In the genomic region with DNA sequence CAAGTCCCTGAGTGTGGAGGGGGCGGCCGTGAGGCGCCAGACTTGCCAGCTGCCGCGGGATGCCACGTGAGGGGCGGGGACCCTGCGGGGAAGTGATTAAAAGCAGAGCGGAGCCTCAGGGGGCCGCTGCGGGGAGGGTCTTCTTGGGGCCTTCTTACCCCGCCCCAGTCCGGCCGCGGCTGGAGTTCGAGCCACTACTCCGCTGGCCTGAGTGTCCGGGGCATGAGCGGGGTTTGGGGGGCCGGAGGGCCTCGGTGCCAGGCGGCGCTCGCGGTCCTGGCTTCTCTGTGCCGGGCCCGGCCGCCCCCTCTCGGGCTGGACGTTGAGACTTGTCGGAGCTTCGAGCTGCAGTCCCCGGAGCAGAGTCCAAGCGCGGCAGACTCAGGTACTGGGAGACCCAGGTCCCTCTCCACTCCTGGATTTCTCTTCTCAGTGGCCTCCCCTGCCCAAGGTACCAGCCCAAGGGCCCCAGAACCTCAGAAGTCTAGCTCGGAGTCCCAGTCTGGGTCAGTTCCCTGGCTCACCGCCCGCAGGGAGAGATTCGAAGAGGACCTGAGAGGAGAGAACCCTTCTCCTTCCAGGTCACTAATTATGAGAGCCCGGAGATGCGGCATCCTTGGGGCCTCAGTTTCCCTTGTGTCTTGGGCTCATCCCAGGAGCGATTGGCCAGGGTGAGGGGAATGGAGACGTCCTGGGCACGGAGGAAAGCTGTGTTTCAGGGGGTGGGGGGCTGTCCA, we compare ENCODE assay signal across 8 mouse cellular contexts. TPM values are rescaled to one million over a fixed set of nuclear protein-coding genes. Genes with fewer than 3 reads are reported as not detected.
DNase-seq lines count a peak whose midpoint lies in the region; ATAC-seq and TF ChIP-seq lines count a peak whose summit lies in the region.

Gene Syt6 (plus strand): TSS at position 76 of the 737 bp plus-strand sequence.

- no peak for TF ChIP-seq POLR2A in heart, adult 2 months (IDR thresholded peaks at IDR 0.05; ENCODE audit: insufficient read depth, low read depth, low read length)
- TF ChIP-seq POLR2A in thymus, adult 2 months (IDR thresholded peaks at IDR 0.05; ENCODE audit: control insufficient read depth, extremely low read depth, insufficient read depth, low read length, poor library complexity), result no peak

- DNase-seq in heart, adult 2 months, result no peak
- no peak for DNase-seq in heart, postnatal 25 days (ENCODE audit: low spot score)
- DNase-seq in thymus, adult 2 months, result no peak
- DNase-seq in thymus, postnatal 10 days (ENCODE audit: low spot score in 2 of 2), result no peak
- no peak for DNase-seq in natural killer cell, adult 2 months (ENCODE audit: low spot score in 2 of 2)
- no peak for DNase-seq in adipocyte (ENCODE audit: low spot score)

- peaks cover 16% of the 10 kb centered on the region for H3K27me3 ChIP-seq in heart, adult 2 months (ENCODE audit: control insufficient read depth, insufficient read depth, low read length)
- peaks cover 28% of the 10 kb centered on the region; the same call in 1 of the 2 replicates for H3K27me3 ChIP-seq in thymus, adult 2 months (ENCODE audit: control insufficient read depth, insufficient read depth, low read length)
- no peaks in the 10 kb centered on the region for H3K27me3 ChIP-seq in hindbrain, embryonic 16.5 days (replicated peaks; ENCODE audit: control insufficient read depth, insufficient read depth, low read length)
- H3K27me3 ChIP-seq in midbrain, embryonic 13.5 days, result peaks cover 72% of the 10 kb centered on the region

- intact Hi-C loops in heart, adult 2 months (cut with DNase I), result no loop called here
- intact Hi-C loops in heart, postnatal 25 days (cut with DNase I), result no loop called here

- no peaks in the 10 kb centered on the region for H3K36me3 ChIP-seq in heart, adult 2 months (ENCODE audit: control insufficient read depth, insufficient read depth, low read length)
- no peaks in the 10 kb centered on the region for H3K36me3 ChIP-seq in thymus, adult 2 months (ENCODE audit: control insufficient read depth, insufficient read depth, low read length)
- H3K36me3 ChIP-seq in hindbrain, embryonic 16.5 days (ENCODE audit: control insufficient read depth, insufficient read depth, low read length), result no peaks in the 10 kb centered on the region
- H3K36me3 ChIP-seq in midbrain, embryonic 13.5 days, result no peaks in the 10 kb centered on the region

- H3K79me2 ChIP-seq in heart, adult 2 months (replicated peaks; ENCODE audit: control insufficient read depth, insufficient read depth, low read length), result no peaks in the 10 kb centered on the region

- ATAC-seq in hindbrain, embryonic 16.5 days, result peak; percentile 0; the same call in 1 of the 2 replicates
- peak; percentile 24; the same call in 1 of the 2 replicates for ATAC-seq in midbrain, embryonic 13.5 days

- no peaks in the 10 kb centered on the region; the same call in 1 of the 2 replicates for H3K4me1 ChIP-seq in heart, adult 2 months (ENCODE audit: control insufficient read depth, insufficient read depth, low read length)
- H3K4me1 ChIP-seq in thymus, adult 2 months (replicated peaks; ENCODE audit: control insufficient read depth, insufficient read depth, low read length), result peaks cover 6% of the 10 kb centered on the region
- peaks cover 38% of the 10 kb centered on the region for H3K4me1 ChIP-seq in hindbrain, embryonic 16.5 days (ENCODE audit: control insufficient read depth, insufficient read depth, low read depth, low read length)
- H3K4me1 ChIP-seq in midbrain, embryonic 13.5 days (replicated peaks), result peaks cover 46% of the 10 kb centered on the region

- 1% methylated on average over 44 of the region's 44 CpGs for WGBS in heart, adult 2 months
- WGBS in thymus, adult 2 months, result 5% methylated on average over 44 of the region's 44 CpGs
- under 1% methylated on average over 43 of the region's 44 CpGs for WGBS in hindbrain, embryonic 16.5 days
- WGBS in midbrain, embryonic 13.5 days, result 1% methylated on average over 39 of the region's 44 CpGs

- H3K4me2 ChIP-seq in hindbrain, embryonic 16.5 days (ENCODE audit: low read length), result peak within 1 kb of the TSS; percentile 98
- peak within 1 kb of the TSS; percentile 81 for H3K4me2 ChIP-seq in midbrain, embryonic 13.5 days (replicated peaks)

- H3K4me3 ChIP-seq in heart, adult 2 months, result peak within 1 kb of the TSS; percentile 30
- H3K4me3 ChIP-seq in thymus, adult 2 months (ENCODE audit: control insufficient read depth, insufficient read depth, low read length), result peak within 1 kb of the TSS; percentile 15; the same call in 1 of the 2 replicates
- peak within 1 kb of the TSS; percentile 61 for H3K4me3 ChIP-seq in hindbrain, embryonic 16.5 days (ENCODE audit: low read length)
- H3K4me3 ChIP-seq in midbrain, embryonic 13.5 days (replicated peaks), result peak within 1 kb of the TSS; percentile 56

- no peak for TF ChIP-seq CTCF in heart, adult 2 months (IDR thresholded peaks at IDR 0.05)
- TF ChIP-seq CTCF in thymus, adult 2 months (IDR thresholded peaks at IDR 0.05; ENCODE audit: borderline replicate concordance, control insufficient read depth, extremely low read depth, insufficient read depth, low read length, poor library complexity), result no peak

- no peaks in the 10 kb centered on the region for H3K9me3 ChIP-seq in hindbrain, embryonic 16.5 days (ENCODE audit: control insufficient read depth, low read length)
- no peaks in the 10 kb centered on the region for H3K9me3 ChIP-seq in midbrain, embryonic 13.5 days

- no peak within 1 kb of the TSS; the same call in 1 of the 2 replicates for H3K9ac ChIP-seq in heart, adult 2 months (ENCODE audit: low read depth, low read length)
- peak within 1 kb of the TSS; percentile 63 for H3K9ac ChIP-seq in hindbrain, embryonic 16.5 days (ENCODE audit: low read depth, low read length)
- peak within 1 kb of the TSS; percentile 69 for H3K9ac ChIP-seq in midbrain, embryonic 13.5 days (replicated peaks)

- no peak within 1 kb of the TSS for H3K27ac ChIP-seq in heart, adult 2 months
- H3K27ac ChIP-seq in thymus, adult 2 months (ENCODE audit: control insufficient read depth, insufficient read depth, low read length), result no peak within 1 kb of the TSS
- no peak within 1 kb of the TSS for H3K27ac ChIP-seq in hindbrain, embryonic 16.5 days (ENCODE audit: low read depth, low read length)
- peak within 1 kb of the TSS; percentile 25; the same call in 1 of the 2 replicates for H3K27ac ChIP-seq in midbrain, embryonic 13.5 days

- TF ChIP-seq EP300 in heart, adult 2 months (IDR thresholded peaks at IDR 0.05; ENCODE audit: insufficient read depth, low read depth, low read length), result no peak

RNA-seq across cellular contexts. Expression of gene Syt6, which starts in this region (rescaled TPM):
- under 1 TPM in 1 of 2 experiments, not detected in 1; 0.05 TPM for total RNA-seq in heart, adult 2 months (2021)
- not detected in 2 replicates for polyA plus RNA-seq in heart, adult 2 months (2012; rRNA removed)
- total RNA-seq in heart, postnatal 25 days (2021), result not detected
- 0.06 and 0.09 TPM in 2 replicates for polyA plus RNA-seq in thymus, adult 2 months (2012; rRNA removed)
- polyA plus RNA-seq in hindbrain, embryonic 16.5 days (2015; fragmentation: Nextera tagmentation; extraction: Ambion mirVana), result 10.8 and 14.1 TPM in 2 replicates
- 10.4 and 11.9 TPM in 2 replicates for polyA plus RNA-seq in midbrain, embryonic 13.5 days (2015; fragmentation: Nextera tagmentation; extraction: Ambion mirVana)

Comparison
In these comparisons a context has a peak if more than half of its experiments do, and no peak if none do; other contexts are left out.
1. RNA of gene Syt6 (polyA plus RNA-seq): 10.8 to 14.1 TPM in hindbrain, embryonic 16.5 days and 10.4 to 11.9 TPM in midbrain, embryonic 13.5 days; 0.06 to 0.09 TPM in thymus, adult 2 months and not detected in heart, adult 2 months; every median in the first group is over 10 times any median in the second.
2. Peak in every context shown above with its lines, with median percentiles within 50 percentile points of each other: H3K4me3 ChIP-seq.